Mouse (Mus musculus): Measurements from ENCODE around the gene Klhl2.

Gene Klhl2

DNA sequence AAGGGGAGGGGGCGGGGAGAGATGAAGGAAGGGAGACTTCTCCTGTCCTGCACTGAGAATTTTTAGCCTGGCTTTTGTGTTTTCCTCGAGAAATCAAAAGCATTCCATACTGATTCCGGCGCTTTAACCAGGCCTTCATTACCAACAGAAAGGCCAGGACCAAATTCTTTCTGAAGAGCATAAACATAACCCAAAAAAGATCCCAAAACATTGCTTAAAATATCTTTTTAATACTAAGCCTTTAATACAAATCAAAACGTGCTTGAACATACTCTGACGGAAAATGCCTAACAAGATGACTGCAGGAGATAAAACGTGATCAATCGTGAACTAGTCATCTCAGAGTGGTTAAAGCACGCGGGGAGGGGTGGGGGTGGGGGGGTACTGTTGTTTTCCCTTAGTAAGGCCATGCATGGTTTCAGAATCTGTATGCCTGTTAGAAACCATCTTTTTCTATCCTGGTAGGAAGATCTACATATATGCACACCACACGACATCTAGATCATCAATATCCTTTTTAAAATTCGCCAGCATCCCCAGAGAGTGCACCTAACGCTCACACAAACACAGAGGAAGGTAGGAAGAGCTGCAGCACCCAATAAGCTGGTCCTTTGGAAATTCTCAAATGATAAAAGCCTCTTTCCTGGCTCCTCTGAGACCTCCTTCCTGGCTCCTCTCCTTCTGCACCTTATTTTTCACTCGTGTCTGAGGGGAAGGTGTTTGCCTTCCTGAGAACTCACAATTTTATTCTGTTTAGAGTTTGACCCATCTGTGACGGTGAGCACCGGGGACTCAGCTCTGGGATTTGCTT is 158.0 kb downstream of the Klhl2 start:
- peak; percentile 20 to 44 for DNase-seq (ENCODE audit: low spot score in 2 of 2)

DNA sequence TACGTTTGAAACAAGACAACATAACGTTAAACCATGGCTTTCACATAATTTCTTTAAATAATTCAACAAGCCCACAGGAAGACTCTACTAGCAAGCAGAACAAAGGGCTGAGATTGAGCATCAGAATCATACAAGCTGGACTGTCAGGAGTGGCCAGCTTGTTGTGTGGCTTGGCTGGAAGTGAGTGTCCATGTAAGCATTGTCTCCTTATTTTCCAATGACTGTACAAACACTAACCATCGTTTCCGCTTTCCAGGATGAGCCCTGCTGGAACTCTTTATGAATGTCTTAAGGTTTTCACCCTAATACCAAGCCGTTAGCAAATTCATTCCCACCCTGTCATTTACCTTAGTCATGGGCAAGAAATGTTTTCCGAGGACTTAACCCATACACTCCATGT is 159.0 kb downstream of the Klhl2 start:
- DNase-seq (ENCODE audit: low spot score in 2 of 2), result peak in 1 of 2 experiments; percentile 36

DNA sequence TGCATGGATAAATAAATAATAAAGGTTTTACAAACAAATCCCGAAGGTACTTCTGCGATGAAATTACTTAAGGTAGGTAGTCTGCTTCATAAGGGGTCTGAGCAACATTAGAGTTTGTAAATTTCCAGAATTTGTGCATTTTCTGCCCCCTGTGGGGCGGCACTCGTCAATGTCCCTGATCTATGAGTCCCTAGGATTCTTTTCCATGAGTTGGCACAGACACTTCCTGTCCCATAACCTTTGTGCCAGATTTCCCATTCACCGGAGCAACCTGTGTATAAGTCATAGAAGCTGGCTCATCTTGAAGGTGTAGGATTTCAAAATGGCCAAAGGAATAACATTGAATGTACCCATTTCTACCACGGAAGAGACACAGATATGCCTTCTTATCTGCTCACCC is 159.5 kb downstream of the Klhl2 start:
- DNase-seq (ENCODE audit: low spot score in 2 of 2), result no peak
